Mouse (Mus musculus): ENCODE results near the gene Zfp629.

GRCm38 (mm10) chr7:127651624-127652023 lies 36.0 kb upstream of the Zfp629 start:
- TF ChIP-seq CTCF (conservative IDR thresholded peaks at IDR 0.05; ENCODE audit: low read length) (no peak), NANOG (IDR thresholded peaks at IDR 0.05; ENCODE audit: borderline replicate concordance, low read length) (no peak)

Data from E14TG2a.4 (cell line).